Mouse (Mus musculus): ENCODE data around the gene Nptxr.

Gene Nptxr

GRCm38 (mm10) chr15:79804352-79805071 lies at the start of gene Nptxr:
Gene Nptxr (minus strand): TSS chr15:79804766.
- CTCF ChIA-PET = interaction anchor here (0.6 to 1.0 kb wide), 2 partner anchors 10 to 15 kb away, joined by 3 read pairs; no protein-coding TSS in a partner anchor

- CTCF ChIA-PET = no interaction called here
Measured at GRCm38 (mm10) chr15:79850143-79850542, 45.6 kb upstream of the Nptxr start.

- CTCF ChIA-PET = no interaction called here
Measured at GRCm38 (mm10) chr15:79847100-79847499, 42.5 kb upstream of the Nptxr start.

GRCm38 (mm10) chr15:79845986-79846385 lies 41.4 kb upstream of the Nptxr start:
- CTCF ChIA-PET = no interaction called here

GRCm38 (mm10) chr15:79842985-79843384 lies 38.4 kb upstream of the Nptxr start:
- CTCF ChIA-PET = no interaction called here

- CTCF ChIA-PET = no interaction called here
Measured at GRCm38 (mm10) chr15:79840281-79840680, 35.7 kb upstream of the Nptxr start.

- CTCF ChIA-PET = interaction anchor here (0.7 kb wide), 1 partner anchor 1012 kb away, joined by 3 read pairs; no protein-coding TSS in a partner anchor
Measured at GRCm38 (mm10) chr15:79834881-79835260, 30.3 kb upstream of the Nptxr start.

GRCm38 (mm10) chr15:79834130-79834880 lies 29.7 kb upstream of the Nptxr start, which contains the start of the genes Npcd and Cbx6:
Gene Npcd (minus strand): TSS chr15:79834237.
Gene Cbx6 (minus strand): TSS chr15:79834688.
- CTCF ChIA-PET = interaction anchor here (0.7 kb wide), 1 partner anchor 1012 kb away, joined by 3 read pairs; no protein-coding TSS in a partner anchor

GRCm38 (mm10) chr15:79833251-79834050 lies 28.9 kb upstream of the Nptxr start:
- CTCF ChIA-PET = no interaction called here

GRCm38 (mm10) chr15:79832064-79832900 lies 27.7 kb upstream of the Nptxr start:
- CTCF ChIA-PET = interaction anchor here (0.7 to 1.5 kb wide), 4 partner anchors 60 to 103 kb away, joined by 3 to 5 read pairs (median 3); no protein-coding TSS in a partner anchor

GRCm38 (mm10) chr15:79830388-79830787 lies 25.8 kb upstream of the Nptxr start:
- CTCF ChIA-PET = interaction anchor here (0.7 kb wide), 2 partner anchors 56 to 97 kb away, joined by 3 to 4 read pairs; no protein-coding TSS in a partner anchor

GRCm38 (mm10) chr15:79829431-79829830 lies 24.9 kb upstream of the Nptxr start:
- CTCF ChIA-PET = no interaction called here

- CTCF ChIA-PET = interaction anchor here (0.7 kb wide), 1 partner anchor 170 kb away, joined by 4 read pairs; the partner anchor contains the start of gene Fam227a
Measured at GRCm38 (mm10) chr15:79828366-79829035, 23.9 kb upstream of the Nptxr start.

- CTCF ChIA-PET = interaction anchor here (0.7 kb wide), 1 partner anchor 169 kb away, joined by 4 read pairs; the partner anchor contains the start of gene Fam227a
Measured at GRCm38 (mm10) chr15:79827778-79828210, 23.2 kb upstream of the Nptxr start.

- CTCF ChIA-PET = no interaction called here
Measured at GRCm38 (mm10) chr15:79827061-79827777, 22.7 kb upstream of the Nptxr start.

- CTCF ChIA-PET = no interaction called here
Measured at GRCm38 (mm10) chr15:79826221-79826935, 21.8 kb upstream of the Nptxr start.

- CTCF ChIA-PET = no interaction called here
Measured at GRCm38 (mm10) chr15:79825146-79825825, 20.7 kb upstream of the Nptxr start.

GRCm38 (mm10) chr15:79823588-79824280 lies 19.2 kb upstream of the Nptxr start:
- CTCF ChIA-PET = no interaction called here
